Mouse (Mus musculus) spleen, adult 2 months (tissue): Measurements from ENCODE around the gene Fpr1.

Source experiments
- CTCF ChIP-seq: fragments of 200-500 bp; IDR thresholded peaks from 2 replicates; pipeline ENCODE4 v1.5.1; 2011; ENCODE audit warnings: mild to moderate bottlenecking, inconsistent platforms; ENCODE audit not compliant: insufficient read depth, insufficient read length, insufficient replicate concordance; ENCODE audit errors: extremely low read depth
- POLR2A ChIP-seq: fragments of 200-500 bp; IDR thresholded peaks from 2 replicates; pipeline ENCODE4 v1.6.1; 2011; ENCODE audit warnings: low read depth, low read length, inconsistent platforms

DNA sequence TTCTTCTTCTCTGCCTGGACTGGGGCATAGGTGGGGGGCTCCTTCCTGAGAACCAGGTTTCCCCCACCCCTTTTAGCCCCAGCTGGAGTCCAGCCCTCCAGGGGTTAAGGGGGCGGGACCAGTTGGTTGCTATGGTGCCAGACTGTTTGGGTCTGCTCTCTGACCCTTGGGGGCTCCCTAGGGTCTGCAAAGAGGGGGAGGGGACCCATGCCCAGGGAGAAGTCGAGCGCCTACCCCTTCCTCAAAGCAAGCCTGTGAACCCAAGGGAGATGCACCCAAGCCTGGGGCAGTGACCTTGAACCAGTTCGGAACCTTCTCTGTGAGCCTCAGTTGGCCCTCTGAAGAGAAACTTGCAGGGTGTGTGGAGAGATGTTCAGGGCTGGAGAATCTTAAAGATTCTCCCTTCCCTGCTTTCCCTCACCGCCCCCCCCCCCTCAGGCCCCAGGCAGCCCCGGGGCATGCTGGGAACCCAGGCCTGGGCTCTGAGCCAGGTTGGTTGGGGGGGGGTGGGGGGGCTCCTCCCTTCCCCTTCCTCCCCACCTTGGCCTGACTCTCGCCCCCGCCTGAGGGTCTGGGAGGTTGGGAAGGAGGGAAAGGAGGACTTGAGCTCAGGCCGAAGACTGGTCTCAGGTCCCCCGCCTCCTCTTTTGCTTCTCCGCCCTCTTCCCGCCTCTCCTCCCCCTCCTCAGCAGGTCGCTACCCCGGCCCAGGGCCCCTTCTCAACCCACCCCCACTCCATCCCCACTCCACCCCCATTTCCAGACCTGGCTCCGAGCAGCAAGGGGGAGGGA is 55.4 kb downstream of the Fpr1 start:
- TF ChIP-seq CTCF (no peak), POLR2A (no peak)
